Mouse (Mus musculus): ENCODE results near the gene Me1.
"Not testable (repeated sequence)": the region's sequence is repeated elsewhere in the genome, so short reads cannot be mapped to it uniquely, and the experiment has no call there.

The Me1 gene

GRCm38 (mm10) chr9:86599723-86600303, 95.9 kb downstream of the Me1 start:
- no peak for DNase-seq (ENCODE audit: extremely low spot score, low spot score)

- not testable (repeated sequence) for DNase-seq (ENCODE audit: extremely low spot score, low spot score)
Measured at GRCm38 (mm10) chr9:86596983-86597382, 98.8 kb downstream of the Me1 start.

GRCm38 (mm10) chr9:86594357-86594767, 101.4 kb downstream of the Me1 start:
- DNase-seq (ENCODE audit: extremely low spot score, low spot score), result not testable (repeated sequence)

- no peak for DNase-seq (ENCODE audit: extremely low spot score, low spot score)
Measured at GRCm38 (mm10) chr9:86592676-86593668, 102.8 kb downstream of the Me1 start.

- no peak for DNase-seq (ENCODE audit: extremely low spot score, low spot score)
Measured at GRCm38 (mm10) chr9:86587019-86587795, 108.5 kb downstream of the Me1 start.

- DNase-seq (ENCODE audit: extremely low spot score, low spot score), result peak; percentile 67
Measured at GRCm38 (mm10) chr9:86583740-86584139, 112.0 kb downstream of the Me1 start.

- no peak for DNase-seq (ENCODE audit: extremely low spot score, low spot score)
Measured at GRCm38 (mm10) chr9:86579657-86580056, 116.1 kb downstream of the Me1 start.

GRCm38 (mm10) chr9:86575178-86575577, 120.6 kb downstream of the Me1 start:
- DNase-seq (ENCODE audit: extremely low spot score, low spot score), result no peak

GRCm38 (mm10) chr9:86573616-86574303, 122.0 kb downstream of the Me1 start:
- DNase-seq (ENCODE audit: extremely low spot score, low spot score), result no peak

GRCm38 (mm10) chr9:86572636-86573291, 123.0 kb downstream of the Me1 start:
- peak; percentile 80 for DNase-seq (ENCODE audit: extremely low spot score, low spot score)

- DNase-seq (ENCODE audit: extremely low spot score, low spot score), result no peak
Measured at GRCm38 (mm10) chr9:86572196-86572595, 123.6 kb downstream of the Me1 start.

GRCm38 (mm10) chr9:86571540-86572135, 124.1 kb downstream of the Me1 start, which contains the start of the genes Pgm3 and Rwdd2a:
Gene Pgm3, minus strand, starts transcription at chr9:86571842.
Gene Rwdd2a, plus strand, starts transcription at chr9:86571991.
- peak; percentile 95 for DNase-seq (ENCODE audit: extremely low spot score, low spot score)

- DNase-seq (ENCODE audit: extremely low spot score, low spot score), result no peak
Measured at GRCm38 (mm10) chr9:86570946-86571345, 124.8 kb downstream of the Me1 start.

- no peak for DNase-seq (ENCODE audit: extremely low spot score, low spot score)
Measured at GRCm38 (mm10) chr9:86570261-86570890, 125.4 kb downstream of the Me1 start.

GRCm38 (mm10) chr9:86569314-86569910, 126.3 kb downstream of the Me1 start:
- no peak for DNase-seq (ENCODE audit: extremely low spot score, low spot score)

GRCm38 (mm10) chr9:86560543-86560942, 135.2 kb downstream of the Me1 start:
- DNase-seq (ENCODE audit: extremely low spot score, low spot score), result no peak

- DNase-seq (ENCODE audit: extremely low spot score, low spot score), result no peak
Measured at GRCm38 (mm10) chr9:86554641-86555040, 141.1 kb downstream of the Me1 start.

GRCm38 (mm10) chr9:86553886-86554285, 141.9 kb downstream of the Me1 start:
- DNase-seq (ENCODE audit: extremely low spot score, low spot score), result no peak

- DNase-seq (ENCODE audit: extremely low spot score, low spot score), result no peak
Measured at GRCm38 (mm10) chr9:86550717-86551116, 145.0 kb downstream of the Me1 start.

Data from neural tube, embryonic 10.5 days (tissue).